Mouse (Mus musculus): ENCODE results near the gene Chrnb4. TPM values are rescaled to one million over a fixed set of nuclear protein-coding genes. Genes with fewer than 3 reads are reported as not detected.

Chrnb4 gene
- polyA plus RNA-seq, 1 experiment from 2014 or later: 0.10 TPM

DNA sequence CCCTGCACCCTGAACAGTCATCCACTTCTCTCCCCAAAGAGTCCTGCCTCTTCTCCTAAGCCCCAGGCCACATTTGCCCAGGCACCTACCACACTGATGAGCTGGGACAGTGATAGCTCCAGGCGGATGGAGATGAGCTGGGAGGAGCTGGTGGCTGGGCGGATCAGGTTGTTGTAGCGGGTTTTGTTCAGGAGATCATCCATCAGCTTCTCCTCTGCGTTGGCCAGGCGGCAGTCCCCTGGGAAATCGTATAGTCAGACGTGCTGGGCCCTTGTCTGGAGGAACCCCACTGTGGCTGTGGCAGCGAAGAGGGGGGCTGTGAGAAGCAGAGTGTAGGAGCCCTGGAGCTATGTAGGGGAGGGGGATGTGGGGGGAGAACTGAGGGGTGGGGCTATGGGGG is 4.9 kb downstream of the Chrnb4 start:
- H3K4me3 ChIP-seq (ENCODE audit: low read depth, low read length): no peak overlapping the region
- no peak for TF ChIP-seq EP300 (IDR thresholded peaks at IDR 0.05)
- TF ChIP-seq CTCF (IDR thresholded peaks at IDR 0.05): no peak
- H3K4me2 ChIP-seq (replicated peaks; ENCODE audit: low read depth, low read length): no peak overlapping the region
- H3K27ac ChIP-seq (ENCODE audit: low read length): no peak overlapping the region
- ATAC-seq (no peak), DNase-seq (ENCODE audit: low spot score) (no peak)
- WGBS: 21% methylated on average over 8 of the region's 8 CpGs
- no peaks in the 10 kb centered on the region for H3K36me3 ChIP-seq (ENCODE audit: insufficient read depth, low read length)
- H3K27me3 ChIP-seq (replicated peaks; ENCODE audit: insufficient read depth, low read length): no peaks in the 10 kb centered on the region
- no peaks in the 10 kb centered on the region for H3K9me3 ChIP-seq (ENCODE audit: low read length)
- H3K4me1 ChIP-seq (ENCODE audit: insufficient read depth, low read depth, low read length): no peaks in the 10 kb centered on the region
- no peak overlapping the region for H3K9ac ChIP-seq (replicated peaks; ENCODE audit: low read depth)

DNA sequence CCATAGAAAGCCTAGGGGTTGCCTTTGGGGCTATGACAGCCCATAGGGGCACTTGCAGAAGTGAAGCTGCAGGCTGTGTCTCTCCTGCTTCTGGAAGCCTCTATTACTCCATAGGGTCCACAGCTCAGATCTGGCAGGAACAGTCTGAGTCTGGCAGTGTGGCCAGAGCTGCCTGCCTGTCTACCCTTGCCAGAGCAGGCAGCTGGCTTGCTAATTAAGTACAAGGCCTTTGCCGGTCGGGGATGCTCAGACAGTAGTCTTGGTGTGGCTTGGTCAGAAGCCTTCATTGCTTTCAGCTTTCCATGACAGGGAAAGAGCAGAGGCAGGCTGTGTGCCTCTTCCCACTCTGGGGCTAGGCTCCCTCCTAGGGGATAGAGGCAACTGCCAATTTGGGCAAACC is 7.2 kb downstream of the Chrnb4 start:
- no peaks in the 10 kb centered on the region for H3K4me1 ChIP-seq (ENCODE audit: insufficient read depth, low read depth, low read length)
- no peaks in the 10 kb centered on the region for H3K9me3 ChIP-seq (ENCODE audit: low read length)
- no peak overlapping the region for H3K9ac ChIP-seq (replicated peaks; ENCODE audit: low read depth)
- no peaks in the 10 kb centered on the region for H3K27me3 ChIP-seq (replicated peaks; ENCODE audit: insufficient read depth, low read length)
- 73% methylated on average over 2 of the region's 2 CpGs for WGBS
- H3K36me3 ChIP-seq (ENCODE audit: insufficient read depth, low read length): no peaks in the 10 kb centered on the region
- no peak for DNase-seq (ENCODE audit: low spot score)
- no peak overlapping the region for H3K4me3 ChIP-seq (ENCODE audit: low read depth, low read length)
- H3K27ac ChIP-seq (ENCODE audit: low read length): no peak overlapping the region
- no peak for ATAC-seq
- no peak for TF ChIP-seq CTCF (IDR thresholded peaks at IDR 0.05)
- no peak for TF ChIP-seq EP300 (IDR thresholded peaks at IDR 0.05)
- H3K4me2 ChIP-seq (replicated peaks; ENCODE audit: low read depth, low read length): no peak overlapping the region

DNA sequence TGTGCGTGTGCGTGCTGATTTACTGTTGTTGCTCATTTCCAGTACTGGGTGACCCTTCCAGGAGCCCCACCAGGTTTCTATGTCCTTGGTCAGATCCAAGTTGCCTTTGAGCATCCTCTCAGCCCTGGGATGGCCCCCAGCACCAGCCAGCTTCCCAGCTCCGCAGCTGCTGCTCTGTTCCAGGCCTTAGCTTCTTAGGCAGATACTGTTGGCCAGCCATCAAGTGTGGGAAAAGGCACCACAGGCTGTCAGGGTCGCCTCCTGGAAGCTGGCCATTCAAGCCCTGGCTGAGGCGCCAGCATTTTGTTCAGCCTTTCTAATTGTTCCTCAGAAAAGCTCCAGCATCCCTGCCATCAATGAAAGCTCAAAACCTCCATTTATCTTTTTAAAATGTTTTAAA is 8.6 kb downstream of the Chrnb4 start:
- H3K4me3 ChIP-seq (ENCODE audit: low read depth, low read length): no peak overlapping the region
- H3K27ac ChIP-seq (ENCODE audit: low read length): no peak overlapping the region
- H3K36me3 ChIP-seq (ENCODE audit: insufficient read depth, low read length): no peaks in the 10 kb centered on the region
- ATAC-seq: no peak
- no peak overlapping the region for H3K9ac ChIP-seq (replicated peaks; ENCODE audit: low read depth)
- H3K9me3 ChIP-seq (ENCODE audit: low read length): no peaks in the 10 kb centered on the region
- no peak for DNase-seq (ENCODE audit: low spot score)
- TF ChIP-seq EP300 (IDR thresholded peaks at IDR 0.05): no peak
- no peak for TF ChIP-seq CTCF (IDR thresholded peaks at IDR 0.05)
- H3K4me2 ChIP-seq (replicated peaks; ENCODE audit: low read depth, low read length): no peak overlapping the region
- H3K27me3 ChIP-seq (replicated peaks; ENCODE audit: insufficient read depth, low read length): no peaks in the 10 kb centered on the region
- 68% methylated on average over 5 of the region's 5 CpGs for WGBS
- no peaks in the 10 kb centered on the region for H3K4me1 ChIP-seq (ENCODE audit: insufficient read depth, low read depth, low read length)

DNA sequence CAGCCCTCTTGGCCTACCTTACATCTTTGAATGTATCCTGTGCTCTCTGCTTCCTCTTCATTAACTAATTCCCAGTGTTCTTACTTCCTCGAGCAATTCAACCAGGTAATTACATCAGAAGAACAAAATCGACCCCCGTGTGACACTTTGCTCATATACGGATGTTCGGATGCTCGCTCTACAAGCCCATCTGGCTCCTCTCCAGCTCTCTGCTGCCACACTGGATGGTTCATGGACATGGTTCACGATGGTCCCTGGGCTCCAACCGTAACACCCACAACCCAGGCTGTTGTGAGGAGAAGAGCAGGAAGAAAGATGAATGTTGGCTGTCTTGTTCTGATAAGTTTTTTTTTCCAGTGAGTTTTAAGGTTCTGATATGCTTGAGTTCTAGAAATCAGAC is 9.6 kb downstream of the Chrnb4 start:
- Histone ChIP-seq H3K36me3 (ENCODE audit: insufficient read depth, low read length) (no peaks in the 10 kb centered on the region), H3K9me3 (ENCODE audit: low read length) (no peaks in the 10 kb centered on the region), H3K4me3 (ENCODE audit: low read depth, low read length) (no peak overlapping the region), H3K27ac (ENCODE audit: low read length) (no peak overlapping the region), H3K4me2 (replicated peaks; ENCODE audit: low read depth, low read length) (no peak overlapping the region), H3K27me3 (replicated peaks; ENCODE audit: insufficient read depth, low read length) (no peaks in the 10 kb centered on the region), H3K9ac (replicated peaks; ENCODE audit: low read depth) (no peak overlapping the region), H3K4me1 (ENCODE audit: insufficient read depth, low read depth, low read length) (no peaks in the 10 kb centered on the region)
- TF ChIP-seq EP300 (IDR thresholded peaks at IDR 0.05) (no peak), CTCF (IDR thresholded peaks at IDR 0.05) (no peak)
- no peak for ATAC-seq
- 76% methylated on average over 8 of the region's 8 CpGs for WGBS
- DNase-seq (ENCODE audit: low spot score): no peak

DNA sequence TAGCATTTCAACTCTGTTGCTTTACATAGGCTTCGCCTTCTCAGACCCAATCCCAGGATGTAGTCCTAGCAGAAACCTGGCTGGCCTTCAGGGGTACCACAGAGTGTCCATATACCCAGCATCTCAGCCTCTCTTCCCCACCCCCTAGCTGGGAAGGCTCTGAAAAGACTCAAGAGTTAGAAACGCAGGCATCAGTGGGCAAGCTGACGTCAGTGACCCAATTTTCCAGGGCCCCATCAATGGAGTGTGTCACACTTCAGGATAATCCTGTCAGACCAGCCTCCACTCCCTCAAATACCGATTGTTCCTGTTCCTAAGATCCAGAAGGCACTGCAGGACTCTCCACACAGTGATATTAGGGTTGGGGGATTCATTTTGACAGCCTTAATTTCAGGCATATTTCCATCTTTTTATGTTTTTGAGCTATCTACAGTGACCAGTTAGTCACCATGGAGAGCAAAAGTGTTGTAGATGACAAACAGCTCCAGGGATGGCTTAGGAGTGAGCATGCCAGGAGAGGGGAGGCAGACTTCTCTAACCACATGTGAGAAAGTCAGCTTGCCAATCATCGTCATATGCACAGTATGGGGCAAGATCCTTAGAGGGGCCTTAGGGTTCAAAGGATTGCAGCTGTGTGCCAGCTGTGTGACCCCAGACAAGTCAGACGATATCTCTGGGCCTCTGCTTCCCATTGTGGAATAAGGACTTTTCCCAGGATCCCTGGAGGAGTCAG is 17.0 kb downstream of the Chrnb4 start:
- Histone ChIP-seq H3K4me2 (replicated peaks; ENCODE audit: low read depth, low read length) (no peak overlapping the region), H3K27me3 (replicated peaks; ENCODE audit: insufficient read depth, low read length) (peaks cover under 1% of the 10 kb centered on the region; the same call in 1 of the 2 replicates), H3K4me1 (ENCODE audit: insufficient read depth, low read depth, low read length) (no peaks in the 10 kb centered on the region), H3K9ac (replicated peaks; ENCODE audit: low read depth) (no peak overlapping the region), H3K36me3 (ENCODE audit: insufficient read depth, low read length) (no peaks in the 10 kb centered on the region), H3K4me3 (ENCODE audit: low read depth, low read length) (no peak overlapping the region), H3K27ac (ENCODE audit: low read length) (no peak overlapping the region), H3K9me3 (ENCODE audit: low read length) (no peaks in the 10 kb centered on the region)
- ATAC-seq (no peak), DNase-seq (ENCODE audit: low spot score) (no peak)
- 46% methylated on average over 6 of the region's 6 CpGs for WGBS
- no peak for TF ChIP-seq EP300 (IDR thresholded peaks at IDR 0.05)
- no peak for TF ChIP-seq CTCF (IDR thresholded peaks at IDR 0.05)

DNA sequence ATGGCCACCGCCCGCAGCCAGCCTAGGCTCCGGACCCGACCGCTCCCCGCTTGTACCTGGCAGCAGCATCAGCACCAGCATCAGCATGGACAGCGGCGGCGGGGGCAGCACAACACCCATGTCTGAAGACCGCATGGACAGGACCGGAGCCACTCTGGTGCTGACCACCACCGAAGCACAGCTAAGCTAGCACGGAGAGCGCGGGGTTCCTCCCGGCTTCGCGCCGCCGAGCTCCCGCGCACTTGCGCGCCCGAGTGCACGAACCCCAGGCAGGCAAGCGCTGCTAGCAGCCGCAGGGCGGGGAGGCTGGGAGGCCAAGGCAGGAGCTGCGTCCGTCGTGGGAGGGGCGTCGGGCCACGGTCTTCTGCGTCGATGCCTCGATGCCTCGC is 22.3 kb downstream of the Chrnb4 start, which contains the start of gene Chrna3:
Gene Chrna3, minus strand, starts transcription at position 288 of the 389 bp plus-strand sequence.
- Histone ChIP-seq H3K27me3 (replicated peaks; ENCODE audit: insufficient read depth, low read length) (peaks cover 26% of the 10 kb centered on the region), H3K9me3 (ENCODE audit: low read length) (no peaks in the 10 kb centered on the region), H3K27ac (ENCODE audit: low read length) (no peak within 1 kb of the TSS), H3K36me3 (ENCODE audit: insufficient read depth, low read length) (no peaks in the 10 kb centered on the region), H3K4me2 (replicated peaks; ENCODE audit: low read depth, low read length) (no peak within 1 kb of the TSS), H3K4me1 (ENCODE audit: insufficient read depth, low read depth, low read length) (no peaks in the 10 kb centered on the region), H3K4me3 (ENCODE audit: low read depth, low read length) (no peak within 1 kb of the TSS), H3K9ac (replicated peaks; ENCODE audit: low read depth) (no peak within 1 kb of the TSS)
- WGBS: under 1% methylated on average over 37 of the region's 39 CpGs
- no peak for DNase-seq (ENCODE audit: low spot score)
- TF ChIP-seq CTCF (IDR thresholded peaks at IDR 0.05) (no peak), EP300 (IDR thresholded peaks at IDR 0.05) (no peak)
- ATAC-seq: peak; percentile 48

Measured in lung, postnatal 0 days (tissue).